11 mouse cellular contexts compared by ENCODE assay signal in genomic region chr19:34553522-34553921, GRCm38 (mm10). TPM values are rescaled to one million over a fixed set of nuclear protein-coding genes. Genes with fewer than 3 reads are reported as not detected.
A peak's percentile ranks its signal among the peaks of the same experiment; 100 is the strongest.
DNase-seq lines count a peak whose midpoint lies in the region; ATAC-seq and TF ChIP-seq lines count a peak whose summit lies in the region.
"Had no signal": no experiment of that assay in that cellular context is flagged by ENCODE, and none has a peak within 500 bp of the region (broad histone marks: within the 10 kb centered on the region; RNA-seq: fewer than 3 reads in every experiment).

No protein-coding gene starts in this region.

- no peaks in the 10 kb centered on the region for H3K79me2 ChIP-seq in myocyte (ENCODE audit: control insufficient read depth, insufficient read depth)

- no peak for DNase-seq in hindbrain, postnatal 0 days (ENCODE audit: low spot score)
- DNase-seq in hindbrain, embryonic 10.5 days (ENCODE audit: low spot score), result no peak
- DNase-seq in lung, postnatal 0 days (ENCODE audit: low spot score), result peak; percentile 32
- DNase-seq in lung, adult 18-20 months, result no peak
- DNase-seq in right cerebral cortex, postnatal 4 days, result no peak
- DNase-seq: right cerebral cortex, adult 18-20 months had no signal

- no peak overlapping the region for H3K9ac ChIP-seq in hindbrain, postnatal 0 days (replicated peaks; ENCODE audit: low read length)
- H3K9ac ChIP-seq in lung, postnatal 0 days (replicated peaks; ENCODE audit: low read depth), result no peak overlapping the region
- no peak overlapping the region for H3K9ac ChIP-seq in embryonic facial prominence, embryonic 15.5 days

- no peaks in the 10 kb centered on the region for H3K9me3 ChIP-seq in hindbrain, postnatal 0 days (ENCODE audit: low read length)
- no peaks in the 10 kb centered on the region for H3K9me3 ChIP-seq in hindbrain, embryonic 10.5 days
- no peaks in the 10 kb centered on the region; the same call in 1 of the 2 replicates for H3K9me3 ChIP-seq in lung, postnatal 0 days (ENCODE audit: low read length)
- no peaks in the 10 kb centered on the region for H3K9me3 ChIP-seq in embryonic facial prominence, embryonic 15.5 days (replicated peaks)

- no peaks in the 10 kb centered on the region for H3K27me3 ChIP-seq in hindbrain, postnatal 0 days (ENCODE audit: insufficient read depth, low read length)
- H3K27me3 ChIP-seq in hindbrain, embryonic 10.5 days (ENCODE audit: insufficient read depth, poor library complexity, severe bottlenecking), result no peaks in the 10 kb centered on the region
- H3K27me3 ChIP-seq in lung, postnatal 0 days (replicated peaks; ENCODE audit: insufficient read depth, low read length), result no peaks in the 10 kb centered on the region
- H3K27me3 ChIP-seq in embryonic facial prominence, embryonic 15.5 days, result no peaks in the 10 kb centered on the region
- H3K27me3 ChIP-seq in myocyte (ENCODE audit: control insufficient read depth, insufficient read depth, insufficient read length), result no peaks in the 10 kb centered on the region

- TF ChIP-seq POLR2A in myocyte (IDR thresholded peaks at IDR 0.05; ENCODE audit: insufficient read length, low read depth), result no peak

- TF ChIP-seq EP300 in lung, postnatal 0 days (IDR thresholded peaks at IDR 0.05), result no peak

- H3K4me3 ChIP-seq in hindbrain, postnatal 0 days (ENCODE audit: low read length), result no peak overlapping the region
- no peak overlapping the region for H3K4me3 ChIP-seq in hindbrain, embryonic 10.5 days
- H3K4me3 ChIP-seq in lung, postnatal 0 days (ENCODE audit: low read depth, low read length), result no peak overlapping the region
- H3K4me3 ChIP-seq in embryonic facial prominence, embryonic 15.5 days (replicated peaks), result peak overlapping the region; percentile 8; the same call in 1 of the 2 replicates
- H3K4me3 ChIP-seq in myocyte, result no peak overlapping the region

- WGBS in hindbrain, postnatal 0 days, result 75% methylated on average over 3 of the region's 3 CpGs
- WGBS in hindbrain, embryonic 10.5 days, result 78% methylated on average over 3 of the region's 3 CpGs
- 42% methylated on average over 3 of the region's 3 CpGs for WGBS in lung, postnatal 0 days
- WGBS in embryonic facial prominence, embryonic 15.5 days, result 23% methylated on average over 3 of the region's 3 CpGs

- 0 out of 2 replicates have a peak overlapping the region, but pooled peaks have one; percentile 11 for H3K4me2 ChIP-seq in hindbrain, postnatal 0 days (ENCODE audit: low read depth, low read length)
- H3K4me2 ChIP-seq in lung, postnatal 0 days (replicated peaks; ENCODE audit: low read depth, low read length), result peak overlapping the region; percentile 23; the same call in 1 of the 2 replicates
- peak overlapping the region; percentile 29 for H3K4me2 ChIP-seq in embryonic facial prominence, embryonic 15.5 days (replicated peaks)
- peak overlapping the region; percentile 69 for H3K4me2 ChIP-seq in myocyte (ENCODE audit: low read depth)

- H3K36me3 ChIP-seq in hindbrain, postnatal 0 days (ENCODE audit: insufficient read depth, low read length), result no peaks in the 10 kb centered on the region
- H3K36me3 ChIP-seq in hindbrain, embryonic 10.5 days, result no peaks in the 10 kb centered on the region
- H3K36me3 ChIP-seq in lung, postnatal 0 days (ENCODE audit: insufficient read depth, low read length), result no peaks in the 10 kb centered on the region
- no peaks in the 10 kb centered on the region for H3K36me3 ChIP-seq in embryonic facial prominence, embryonic 15.5 days
- peaks cover 3% of the 10 kb centered on the region for H3K36me3 ChIP-seq in myocyte (ENCODE audit: control insufficient read depth, insufficient read depth)

- ATAC-seq in hindbrain, postnatal 0 days, result no peak
- no peak for ATAC-seq in lung, postnatal 0 days
- ATAC-seq in embryonic facial prominence, embryonic 15.5 days (ENCODE audit: insufficient number of reproducible peaks, low FRiP score, low TSS enrichment, low read depth), result no peak
- ATAC-seq in megakaryocyte-erythroid progenitor cell, adult 5-6 weeks (replicated peaks; ENCODE audit: low FRiP score, low TSS enrichment, poor library complexity, severe bottlenecking), result no peak
- ATAC-seq: forebrain, embryonic 14.5 days had no signal

- H3ac ChIP-seq in myocyte (ENCODE audit: control insufficient read depth, insufficient read length), result no peak overlapping the region

- H3K27ac ChIP-seq in hindbrain, postnatal 0 days, result no peak overlapping the region
- no peak overlapping the region for H3K27ac ChIP-seq in hindbrain, embryonic 10.5 days
- H3K27ac ChIP-seq in lung, postnatal 0 days (ENCODE audit: low read length), result peak overlapping the region; percentile 48
- peak overlapping the region; percentile 74 for H3K27ac ChIP-seq in embryonic facial prominence, embryonic 15.5 days (replicated peaks)

- no peak for TF ChIP-seq CTCF in hindbrain, postnatal 0 days (IDR thresholded peaks at IDR 0.05; ENCODE audit: low read depth)
- no peak for TF ChIP-seq CTCF in lung, postnatal 0 days (IDR thresholded peaks at IDR 0.05)

- H3K4me1 ChIP-seq in hindbrain, postnatal 0 days (ENCODE audit: insufficient read depth, low read length), result no peaks in the 10 kb centered on the region
- H3K4me1 ChIP-seq in hindbrain, embryonic 10.5 days (replicated peaks), result peaks cover 5% of the 10 kb centered on the region; the same call in 1 of the 2 replicates
- H3K4me1 ChIP-seq in lung, postnatal 0 days (ENCODE audit: insufficient read depth, low read depth, low read length), result peaks cover 6% of the 10 kb centered on the region
- H3K4me1 ChIP-seq in embryonic facial prominence, embryonic 15.5 days, result peaks cover 25% of the 10 kb centered on the region

TF ChIP-seq in myocyte, 11 proteins besides CTCF, POLR2A, EP300 and RAD21 (continues in another document):
- TF ChIP-seq TCF12 (IDR thresholded peaks at IDR 0.05; ENCODE audit: insufficient read depth, poor library complexity, severe bottlenecking), result no peak
- no peak for TF ChIP-seq TCF3 (IDR thresholded peaks at IDR 0.05; ENCODE audit: insufficient read length, low read depth)

RNA-seq across cellular contexts. Expression of gene Ifit2, which starts 3.0 kb away (rescaled TPM):
- 4.5 and 8.3 TPM in 2 replicates for total RNA-seq in hindbrain, postnatal 0 days (2014; rRNA removed)
- polyA plus RNA-seq in hindbrain, postnatal 0 days (2015; fragmentation: Nextera tagmentation; extraction: Ambion mirVana), result 5.6 and 5.8 TPM in 2 replicates
- 2.1 and 4.3 TPM in 2 replicates for polyA plus RNA-seq in hindbrain, embryonic 10.5 days (2016; fragmentation: Nextera tagmentation; extraction: Ambion mirVana)
- polyA plus RNA-seq in lung, postnatal 0 days (2015; fragmentation: Nextera tagmentation; extraction: Ambion mirVana), result 9.1 and 10.7 TPM in 2 replicates
- 10.0 and 11.4 TPM in 2 replicates for polyA plus RNA-seq in embryonic facial prominence, embryonic 15.5 days (2015; fragmentation: Nextera tagmentation; extraction: Ambion mirVana)
- polyA plus RNA-seq in myocyte (2012; fragmentation: generic; extraction: Trizol), result 1.8 TPM
- total RNA-seq in megakaryocyte-erythroid progenitor cell, adult 5-6 weeks (2014; fragmentation: Nextera tagmentation), result 7.1 and 7.6 TPM in 2 replicates
- 13.4 and 15.4 TPM in 2 replicates for total RNA-seq in megakaryocyte-erythroid progenitor cell, adult 5-6 weeks (2017)

RNA-seq across cellular contexts. Expression of gene Lipa, which starts 26.2 kb away (rescaled TPM):
- total RNA-seq in hindbrain, postnatal 0 days (2014; rRNA removed), result 20.3 and 25.8 TPM in 2 replicates
- 18.3 and 18.9 TPM in 2 replicates for polyA plus RNA-seq in hindbrain, postnatal 0 days (2015; fragmentation: Nextera tagmentation; extraction: Ambion mirVana)
- 21.9 and 23.2 TPM in 2 replicates for polyA plus RNA-seq in hindbrain, embryonic 10.5 days (2016; fragmentation: Nextera tagmentation; extraction: Ambion mirVana)
- polyA plus RNA-seq in lung, postnatal 0 days (2015; fragmentation: Nextera tagmentation; extraction: Ambion mirVana), result 46.4 and 54.9 TPM in 2 replicates
- polyA plus RNA-seq in embryonic facial prominence, embryonic 15.5 days (2015; fragmentation: Nextera tagmentation; extraction: Ambion mirVana), result 43.1 and 44.0 TPM in 2 replicates
- 21.4 TPM for polyA plus RNA-seq in myocyte (2012; fragmentation: generic; extraction: Trizol)
- total RNA-seq in megakaryocyte-erythroid progenitor cell, adult 5-6 weeks (2014; fragmentation: Nextera tagmentation), result 31.6 and 38.3 TPM in 2 replicates
- total RNA-seq in megakaryocyte-erythroid progenitor cell, adult 5-6 weeks (2017), result 26.1 and 28.3 TPM in 2 replicates

RNA-seq across cellular contexts. Expression of gene Ifit3, which starts 29.8 kb away (rescaled TPM):
- 1.8 and 2.3 TPM in 2 replicates for total RNA-seq in hindbrain, postnatal 0 days (2014; rRNA removed)
- 3.1 and 3.6 TPM in 2 replicates for polyA plus RNA-seq in hindbrain, postnatal 0 days (2015; fragmentation: Nextera tagmentation; extraction: Ambion mirVana)
- 0.20 and 0.41 TPM in 2 replicates for polyA plus RNA-seq in hindbrain, embryonic 10.5 days (2016; fragmentation: Nextera tagmentation; extraction: Ambion mirVana)
- polyA plus RNA-seq in lung, postnatal 0 days (2015; fragmentation: Nextera tagmentation; extraction: Ambion mirVana), result 7.1 and 9.6 TPM in 2 replicates
- polyA plus RNA-seq in embryonic facial prominence, embryonic 15.5 days (2015; fragmentation: Nextera tagmentation; extraction: Ambion mirVana), result 1.8 and 2.1 TPM in 2 replicates
- 0.23 TPM for polyA plus RNA-seq in myocyte (2012; fragmentation: generic; extraction: Trizol)
- not detected in 2 replicates for total RNA-seq in megakaryocyte-erythroid progenitor cell, adult 5-6 weeks (2014; fragmentation: Nextera tagmentation)
- 0.69 and 1.2 TPM in 2 replicates for total RNA-seq in megakaryocyte-erythroid progenitor cell, adult 5-6 weeks (2017)

RNA-seq across cellular contexts. Expression of gene Ifit1bl1, which starts 48.2 kb away (rescaled TPM):
- total RNA-seq in hindbrain, postnatal 0 days (2014; rRNA removed), result 0.86 and 1.5 TPM in 2 replicates
- 1.3 and 1.4 TPM in 2 replicates for polyA plus RNA-seq in hindbrain, postnatal 0 days (2015; fragmentation: Nextera tagmentation; extraction: Ambion mirVana)
- not detected in 2 replicates for polyA plus RNA-seq in hindbrain, embryonic 10.5 days (2016; fragmentation: Nextera tagmentation; extraction: Ambion mirVana)
- polyA plus RNA-seq in lung, postnatal 0 days (2015; fragmentation: Nextera tagmentation; extraction: Ambion mirVana), result 0.90 and 1.1 TPM in 2 replicates
- 0.95 and 1.3 TPM in 2 replicates for polyA plus RNA-seq in embryonic facial prominence, embryonic 15.5 days (2015; fragmentation: Nextera tagmentation; extraction: Ambion mirVana)
- 0.05 TPM for polyA plus RNA-seq in myocyte (2012; fragmentation: generic; extraction: Trizol)
- not detected in 2 replicates for total RNA-seq in megakaryocyte-erythroid progenitor cell, adult 5-6 weeks (2014; fragmentation: Nextera tagmentation)
- total RNA-seq in megakaryocyte-erythroid progenitor cell, adult 5-6 weeks (2017), result 0.46 TPM in 1 of 2 replicates, not detected in the other
- polyA plus RNA-seq: testis, adult 2 months had no signal

RNA-seq across cellular contexts. Expression of gene Ifit3b, which starts 54.2 kb away (rescaled TPM):
- total RNA-seq in hindbrain, postnatal 0 days (2014; rRNA removed), result 0.21 and 0.43 TPM in 2 replicates
- polyA plus RNA-seq in hindbrain, postnatal 0 days (2015; fragmentation: Nextera tagmentation; extraction: Ambion mirVana), result 0.98 and 0.99 TPM in 2 replicates
- not detected in 2 replicates for polyA plus RNA-seq in hindbrain, embryonic 10.5 days (2016; fragmentation: Nextera tagmentation; extraction: Ambion mirVana)
- 2.0 and 2.3 TPM in 2 replicates for polyA plus RNA-seq in lung, postnatal 0 days (2015; fragmentation: Nextera tagmentation; extraction: Ambion mirVana)
- 0.52 and 0.58 TPM in 2 replicates for polyA plus RNA-seq in embryonic facial prominence, embryonic 15.5 days (2015; fragmentation: Nextera tagmentation; extraction: Ambion mirVana)
- polyA plus RNA-seq in myocyte (2012; fragmentation: generic; extraction: Trizol), result 0.02 TPM
- total RNA-seq in megakaryocyte-erythroid progenitor cell, adult 5-6 weeks (2014; fragmentation: Nextera tagmentation), result not detected in 2 replicates
- not detected in 2 replicates for total RNA-seq in megakaryocyte-erythroid progenitor cell, adult 5-6 weeks (2017)
- polyA plus RNA-seq: forebrain, embryonic 14.5 days had no signal

Comparison
In these comparisons a context has a peak if more than half of its experiments do, and no peak if none do; other contexts are left out.
1. H3K27ac ChIP-seq: peak in lung, postnatal 0 days (single experiment) and embryonic facial prominence, embryonic 15.5 days (single experiment); none in hindbrain, postnatal 0 days (single experiment) and hindbrain, embryonic 10.5 days (single experiment).
2. H3K4me2 ChIP-seq: peak in every context shown above with its lines; median percentile 69 in myocyte; 29 in embryonic facial prominence, embryonic 15.5 days; 23 in lung, postnatal 0 days; 11 in hindbrain, postnatal 0 days.